Mouse (Mus musculus) CH12.LX (cell line): Measurements from ENCODE around the gene Dph7.

Experiments
- BHLHE40 ChIP-seq: IDR thresholded peaks from 2 replicates; pipeline ENCODE4 v1.6.1; 2011; ENCODE audit warnings: mild to moderate bottlenecking, low read depth, low read length, improper control_type of control experiment
- SIN3A ChIP-seq: IDR thresholded peaks from 2 replicates; pipeline ENCODE4 v1.6.1; 2012; ENCODE audit warnings: low read length, improper control_type of control experiment, inconsistent platforms
- USF1 ChIP-seq: IDR thresholded peaks from 2 replicates; pipeline ENCODE4 v1.6.1; 2014; ENCODE audit warnings: low read depth, mild to moderate bottlenecking, inconsistent platforms, low read length, improper control_type of control experiment

DNA sequence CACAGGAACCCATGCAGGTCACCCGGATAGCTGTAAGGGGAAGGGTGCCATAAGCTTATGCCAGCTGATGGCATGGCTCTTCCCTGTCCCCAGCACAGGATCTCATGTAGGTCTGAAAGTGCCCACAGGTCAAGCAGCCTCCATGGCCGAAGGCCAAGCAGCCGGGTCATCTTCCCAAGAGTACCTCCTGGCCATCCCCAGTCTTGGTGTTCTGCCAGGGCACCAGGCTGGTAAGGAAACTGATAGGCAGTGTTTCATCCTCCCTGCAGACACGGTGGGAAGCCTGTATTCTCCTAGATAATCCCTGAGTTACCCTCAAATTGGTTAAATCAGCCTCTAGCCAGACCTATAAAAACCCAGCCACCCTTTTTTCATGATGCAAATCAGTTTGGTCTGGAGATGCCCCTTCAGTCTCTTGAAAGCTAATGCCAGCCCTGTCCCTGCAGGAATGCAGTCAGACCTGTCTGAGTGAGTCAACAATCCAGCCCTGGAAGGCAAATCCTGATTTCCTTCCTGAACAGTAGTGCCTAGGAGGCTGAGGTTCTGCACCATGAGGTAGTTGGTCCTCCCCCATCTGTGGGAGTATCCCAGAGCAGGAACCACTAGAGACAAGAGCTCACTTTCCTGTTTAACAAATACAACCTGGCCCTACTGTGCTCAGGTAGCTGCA, 34.3 kb upstream of the Dph7 start:
- TF ChIP-seq SIN3A: no peak
- TF ChIP-seq USF1: no peak
- TF ChIP-seq BHLHE40: no peak
